Mouse (Mus musculus) small intestine, adult 10 weeks (tissue): ENCODE measurements around the gene Cstf1. TPM values are rescaled to one million over a fixed set of nuclear protein-coding genes. Genes with fewer than 3 reads are reported as not detected.

Source experiments
- polyA plus RNA-seq: library from polyadenylated mRNA; stranded (reverse); fragments of 350-450 nt; fragmentation: Illumina TruSeq; extraction: RNeasy Lipid Tissue Mini Kit (QIAGEN cat#74804); gene quantifications from one replicate; pipeline ENCODE4 v1.2.3, GENCODE M21; 2014; ENCODE audit warnings: low replicate concordance

The Cstf1 gene
- polyA plus RNA-seq = 2.2 TPM

DNA sequence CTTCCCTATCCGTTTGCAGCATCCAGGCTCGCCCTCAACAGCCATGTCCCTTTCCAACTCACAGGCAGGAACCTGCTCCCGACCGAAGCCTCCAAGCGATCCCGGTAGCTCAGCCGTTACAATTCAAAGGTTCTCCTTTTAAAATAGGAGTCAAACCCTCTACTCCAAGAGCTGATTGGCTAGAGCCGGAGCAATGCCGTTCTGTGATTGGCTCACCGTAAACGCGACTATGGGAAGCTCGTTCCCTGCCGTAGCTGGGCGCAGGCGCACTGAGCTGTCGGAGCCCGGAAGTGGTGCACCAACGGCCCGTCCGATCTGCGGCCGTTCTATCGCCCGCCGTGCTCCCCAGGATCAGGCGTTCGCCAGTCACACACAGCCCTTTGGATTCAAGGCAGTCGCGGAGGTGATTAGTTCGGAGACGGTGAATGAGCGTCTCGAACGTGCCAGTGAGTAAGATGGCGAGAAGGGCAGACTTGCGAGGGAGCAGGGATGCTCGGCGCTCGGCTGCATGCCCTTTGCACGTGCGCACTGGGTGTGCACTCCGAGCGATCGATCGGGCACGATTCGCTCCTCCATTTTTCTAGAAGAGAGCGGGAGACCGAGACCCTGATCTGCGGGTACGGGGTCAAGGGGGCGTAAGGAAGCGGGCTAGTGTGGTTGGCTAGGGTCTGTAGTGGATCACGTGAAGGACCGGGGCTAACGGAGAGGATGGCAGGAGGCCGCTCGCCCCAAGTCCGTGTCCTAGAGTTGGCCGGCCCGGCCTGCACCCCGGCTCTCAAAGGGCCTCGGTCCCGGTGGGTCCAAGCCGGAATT lies at the start of gene Cstf1, which contains the start of gene Aurka:
Gene Cstf1 (plus strand): TSS at position 271 of the 813 bp plus-strand sequence.
Gene Aurka (minus strand): TSS at position 125 of the 813 bp plus-strand sequence.

DNA sequence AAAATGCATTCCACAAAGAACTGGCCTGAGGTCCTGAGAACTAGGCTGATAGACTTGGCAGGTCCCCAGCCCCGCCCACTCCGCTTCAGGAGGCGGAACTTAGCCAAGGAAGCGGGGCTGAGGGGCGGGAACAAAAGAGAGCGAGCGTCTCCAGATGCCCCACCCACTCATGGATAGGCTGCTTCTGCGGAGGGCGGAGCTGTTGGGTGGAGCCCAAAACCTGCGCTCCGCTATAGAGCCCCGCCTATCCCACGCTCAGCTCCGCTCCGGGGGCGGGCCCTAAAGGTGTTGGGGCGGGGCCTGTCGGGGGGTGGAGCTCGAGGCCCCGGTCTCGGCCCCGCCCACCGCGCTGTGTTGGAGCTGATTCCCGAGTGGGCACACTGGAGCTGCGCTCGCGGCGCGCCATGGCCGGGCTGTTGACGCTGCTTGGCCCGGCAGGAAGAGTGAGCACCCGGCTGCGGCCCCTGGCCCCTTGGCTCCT lies 25.2 kb upstream of the Cstf1 start, which contains the start of gene Fam210b:
Gene Fam210b (plus strand): TSS at position 308 of the 481 bp plus-strand sequence.

DNA sequence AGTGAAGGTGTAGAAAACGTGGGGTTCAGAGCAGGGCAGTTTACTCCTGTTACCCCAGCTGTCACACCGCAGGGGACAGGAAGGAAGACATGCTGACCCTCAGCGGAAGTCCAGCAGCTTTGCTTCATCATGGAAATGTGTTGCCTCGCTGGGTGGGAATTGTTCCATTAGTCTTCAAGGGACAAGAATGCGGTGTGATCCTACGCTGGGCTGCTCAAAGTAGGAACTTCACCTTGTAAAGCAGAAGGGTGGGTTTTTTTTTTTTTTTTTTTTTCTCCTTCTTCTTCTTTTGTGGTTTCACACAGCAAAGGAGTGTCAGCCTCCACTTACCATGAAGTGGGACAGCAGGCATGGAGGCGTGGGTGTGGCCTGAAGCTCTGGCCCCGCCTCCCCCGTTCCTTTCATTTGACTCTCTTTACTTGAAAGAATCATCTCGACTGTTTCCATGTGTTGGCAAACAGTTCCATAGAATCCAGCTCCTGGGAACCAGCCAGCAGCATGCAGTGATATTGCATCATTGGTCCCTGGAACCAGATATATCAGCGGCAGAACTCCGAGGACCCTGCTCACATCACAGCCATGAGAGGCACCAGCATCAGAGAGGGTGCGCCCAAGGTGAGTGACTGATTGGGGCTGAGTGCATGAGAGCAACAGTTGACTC lies 23.0 kb downstream of the Cstf1 start, which contains the start of gene Cass4:
Gene Cass4 (plus strand): TSS at position 404 of the 661 bp plus-strand sequence.

Other genes with a start within 250 kb of the Cstf1 start
- not detected for gene Mc3r, start 122.2 kb upstream of the Cstf1 start, polyA plus RNA-seq
- gene Fam210b, start 25.1 kb upstream of the Cstf1 start, polyA plus RNA-seq = 15.9 TPM
- gene Aurka, start 146 bp upstream of the Cstf1 start, polyA plus RNA-seq = 6.5 TPM
- 0.52 TPM for gene Cass4, start 23.1 kb downstream of the Cstf1 start, polyA plus RNA-seq
- gene Rtf2, start 69.9 kb downstream of the Cstf1 start, polyA plus RNA-seq = 0.71 TPM
- not detected for gene Gcnt7, start 87.9 kb downstream of the Cstf1 start, polyA plus RNA-seq
- gene Fam209, start 101.8 kb downstream of the Cstf1 start, polyA plus RNA-seq = not detected
- gene Tfap2c, start 178.9 kb downstream of the Cstf1 start, polyA plus RNA-seq = not detected